Mouse (Mus musculus): ENCODE results near the gene Znrd1. TPM values are rescaled to one million over a fixed set of nuclear protein-coding genes. Genes with fewer than 3 reads are reported as not detected.

The Znrd1 gene
- polyA plus RNA-seq, 1 experiment from 2014 or later, result 97.6 TPM

- 11% methylated on average over 9 of the region's 9 CpGs for WGBS
- Histone ChIP-seq H3K9ac (ENCODE audit: low read depth, low read length) (no peak overlapping the region), H3K4me1 (ENCODE audit: control insufficient read depth, insufficient read depth, low read length) (no peaks in the 10 kb centered on the region), H3K4me2 (replicated peaks; ENCODE audit: low read depth, low read length) (no peak overlapping the region), H3K36me3 (ENCODE audit: control insufficient read depth, insufficient read depth, low read length) (no peaks in the 10 kb centered on the region), H3K27ac (ENCODE audit: low read depth, low read length) (no peak overlapping the region), H3K4me3 (ENCODE audit: low read length) (no peak overlapping the region), H3K9me3 (ENCODE audit: control insufficient read depth, low read length) (no peaks in the 10 kb centered on the region), H3K27me3 (ENCODE audit: control insufficient read depth, insufficient read depth, low read length) (no peaks in the 10 kb centered on the region)
- ATAC-seq (ENCODE audit: low FRiP score, low TSS enrichment), result 0 out of 2 replicates have a peak, but pooled peaks have one; percentile 12
Observed at GRCm38 (mm10) chr17:36915076-36915475, 43.3 kb downstream of the Znrd1 start.

- 15% methylated on average over 2 of the region's 2 CpGs for WGBS
Observed at GRCm38 (mm10) chr17:36914108-36914507, 44.3 kb downstream of the Znrd1 start.

GRCm38 (mm10) chr17:36912031-36912430 lies 46.3 kb downstream of the Znrd1 start:
- ATAC-seq (ENCODE audit: low FRiP score, low TSS enrichment), result no peak
- H3K27me3 ChIP-seq (ENCODE audit: control insufficient read depth, insufficient read depth, low read length), result no peaks in the 10 kb centered on the region
- no peaks in the 10 kb centered on the region for H3K36me3 ChIP-seq (ENCODE audit: control insufficient read depth, insufficient read depth, low read length)
- H3K4me2 ChIP-seq (replicated peaks; ENCODE audit: low read depth, low read length), result no peak overlapping the region
- H3K9me3 ChIP-seq (ENCODE audit: control insufficient read depth, low read length), result no peaks in the 10 kb centered on the region
- H3K27ac ChIP-seq (ENCODE audit: low read depth, low read length), result no peak overlapping the region
- H3K9ac ChIP-seq (ENCODE audit: low read depth, low read length), result no peak overlapping the region
- 65% methylated on average over 2 of the region's 2 CpGs for WGBS
- no peak overlapping the region for H3K4me3 ChIP-seq (ENCODE audit: low read length)
- no peaks in the 10 kb centered on the region for H3K4me1 ChIP-seq (ENCODE audit: control insufficient read depth, insufficient read depth, low read length)

More at GRCm38 (mm10) chr17:36914108-36914507, 44.3 kb downstream of the Znrd1 start:
- no peak overlapping the region for H3K4me2 ChIP-seq (replicated peaks; ENCODE audit: low read depth, low read length)
- H3K4me1 ChIP-seq (ENCODE audit: control insufficient read depth, insufficient read depth, low read length), result no peaks in the 10 kb centered on the region
- no peak overlapping the region for H3K27ac ChIP-seq (ENCODE audit: low read depth, low read length)
- H3K27me3 ChIP-seq (ENCODE audit: control insufficient read depth, insufficient read depth, low read length), result no peaks in the 10 kb centered on the region
- no peak for ATAC-seq (ENCODE audit: low FRiP score, low TSS enrichment)
- no peak overlapping the region for H3K4me3 ChIP-seq (ENCODE audit: low read length)
- H3K9me3 ChIP-seq (ENCODE audit: control insufficient read depth, low read length), result no peaks in the 10 kb centered on the region
- H3K36me3 ChIP-seq (ENCODE audit: control insufficient read depth, insufficient read depth, low read length), result no peaks in the 10 kb centered on the region
- H3K9ac ChIP-seq (ENCODE audit: low read depth, low read length), result no peak overlapping the region

GRCm38 (mm10) chr17:36909802-36910201 lies 48.6 kb downstream of the Znrd1 start:
- Histone ChIP-seq H3K27me3 (ENCODE audit: control insufficient read depth, insufficient read depth, low read length) (no peaks in the 10 kb centered on the region), H3K27ac (ENCODE audit: low read depth, low read length) (no peak overlapping the region), H3K4me1 (ENCODE audit: control insufficient read depth, insufficient read depth, low read length) (no peaks in the 10 kb centered on the region), H3K36me3 (ENCODE audit: control insufficient read depth, insufficient read depth, low read length) (no peaks in the 10 kb centered on the region), H3K4me3 (ENCODE audit: low read length) (no peak overlapping the region), H3K4me2 (replicated peaks; ENCODE audit: low read depth, low read length) (no peak overlapping the region), H3K9me3 (ENCODE audit: control insufficient read depth, low read length) (no peaks in the 10 kb centered on the region), H3K9ac (ENCODE audit: low read depth, low read length) (no peak overlapping the region)
- ATAC-seq (ENCODE audit: low FRiP score, low TSS enrichment), result no peak
- WGBS, result 59% methylated on average over 4 of the region's 4 CpGs

- H3K4me1 ChIP-seq (ENCODE audit: control insufficient read depth, insufficient read depth, low read length), result no peaks in the 10 kb centered on the region
- no peak for ATAC-seq (ENCODE audit: low FRiP score, low TSS enrichment)
- no peak overlapping the region for H3K4me2 ChIP-seq (replicated peaks; ENCODE audit: low read depth, low read length)
- no peak overlapping the region for H3K4me3 ChIP-seq (ENCODE audit: low read length)
- H3K9me3 ChIP-seq (ENCODE audit: control insufficient read depth, low read length), result no peaks in the 10 kb centered on the region
- WGBS, result 54% methylated on average over 1 of the region's 1 CpGs
- H3K27me3 ChIP-seq (ENCODE audit: control insufficient read depth, insufficient read depth, low read length), result no peaks in the 10 kb centered on the region
- H3K27ac ChIP-seq (ENCODE audit: low read depth, low read length), result no peak overlapping the region
- no peak overlapping the region for H3K9ac ChIP-seq (ENCODE audit: low read depth, low read length)
- H3K36me3 ChIP-seq (ENCODE audit: control insufficient read depth, insufficient read depth, low read length), result no peaks in the 10 kb centered on the region
Observed at GRCm38 (mm10) chr17:36908235-36908634, 50.1 kb downstream of the Znrd1 start.

Other genes starting within 250 kb of the Znrd1 start
- gene H2-M10.5, start 185.6 kb downstream of the Znrd1 start, polyA plus RNA-seq (2014; fragmentation: Nextera tagmentation; extraction: Ambion mirVana), result not detected in 2 replicates
- gene H2-M10.6, start 146.4 kb downstream of the Znrd1 start, polyA plus RNA-seq (2014; fragmentation: Nextera tagmentation; extraction: Ambion mirVana), result not detected in 2 replicates
- 23.7 and 32.3 TPM in 2 replicates for gene Trim26, start 121.4 kb downstream of the Znrd1 start, polyA plus RNA-seq (2014; fragmentation: Nextera tagmentation; extraction: Ambion mirVana)
- 0.10 and 0.23 TPM in 2 replicates for gene Trim15, start 91.3 kb downstream of the Znrd1 start, polyA plus RNA-seq (2014; fragmentation: Nextera tagmentation; extraction: Ambion mirVana)
- gene Trim10, start 89.0 kb downstream of the Znrd1 start, polyA plus RNA-seq (2014; fragmentation: Nextera tagmentation; extraction: Ambion mirVana), result 1.3 and 2.9 TPM in 2 replicates
- not detected in 2 replicates for gene Trim40, start 68.4 kb downstream of the Znrd1 start, polyA plus RNA-seq (2014; fragmentation: Nextera tagmentation; extraction: Ambion mirVana)
- gene Trim31, start 60.4 kb downstream of the Znrd1 start, polyA plus RNA-seq (2014; fragmentation: Nextera tagmentation; extraction: Ambion mirVana), result not detected in 2 replicates
- 0.22 and 0.37 TPM in 2 replicates for gene Rnf39, start 15.6 kb downstream of the Znrd1 start, polyA plus RNA-seq (2014; fragmentation: Nextera tagmentation; extraction: Ambion mirVana)
- 125 and 163 TPM in 2 replicates for gene Ppp1r11, start 6.8 kb downstream of the Znrd1 start, polyA plus RNA-seq (2014; fragmentation: Nextera tagmentation; extraction: Ambion mirVana)
- gene Znrd1as, start within 50 bp of the Znrd1 start, polyA plus RNA-seq (2014; fragmentation: Nextera tagmentation; extraction: Ambion mirVana), result 6.6 and 10.3 TPM in 2 replicates
- not detected in 2 replicates for gene 2410137M14Rik, start 22.7 kb upstream of the Znrd1 start, polyA plus RNA-seq (2014; fragmentation: Nextera tagmentation; extraction: Ambion mirVana)
- gene H2-M5, start 31.0 kb upstream of the Znrd1 start, polyA plus RNA-seq (2014; fragmentation: Nextera tagmentation; extraction: Ambion mirVana), result 0.16 and 0.39 TPM in 2 replicates
- 44.6 and 67.5 TPM in 2 replicates for gene Zfp57, start 42.6 kb upstream of the Znrd1 start, polyA plus RNA-seq (2014; fragmentation: Nextera tagmentation; extraction: Ambion mirVana)
- 0.12 and 0.14 TPM in 2 replicates for gene Mog, start 64.8 kb upstream of the Znrd1 start, polyA plus RNA-seq (2014; fragmentation: Nextera tagmentation; extraction: Ambion mirVana)
- gene Gabbr1, start 87.4 kb upstream of the Znrd1 start, polyA plus RNA-seq (2014; fragmentation: Nextera tagmentation; extraction: Ambion mirVana), result 8.1 and 11.6 TPM in 2 replicates
- gene Olfr90, start 129.9 kb upstream of the Znrd1 start, polyA plus RNA-seq (2014; fragmentation: Nextera tagmentation; extraction: Ambion mirVana), result not detected in 2 replicates
- not detected in 2 replicates for gene Olfr91, start 139.7 kb upstream of the Znrd1 start, polyA plus RNA-seq (2014; fragmentation: Nextera tagmentation; extraction: Ambion mirVana)
- not detected in 2 replicates for gene Olfr92, start 161.5 kb upstream of the Znrd1 start, polyA plus RNA-seq (2014; fragmentation: Nextera tagmentation; extraction: Ambion mirVana)
- not detected in 2 replicates for gene Olfr93, start 202.9 kb upstream of the Znrd1 start, polyA plus RNA-seq (2014; fragmentation: Nextera tagmentation; extraction: Ambion mirVana)
- gene Ubd, start 235.3 kb upstream of the Znrd1 start, polyA plus RNA-seq (2014; fragmentation: Nextera tagmentation; extraction: Ambion mirVana), result not detected in 2 replicates
- gene Olfr94, start 242.4 kb upstream of the Znrd1 start, polyA plus RNA-seq (2014; fragmentation: Nextera tagmentation; extraction: Ambion mirVana), result not detected in 2 replicates